Mouse (Mus musculus): Measurements from ENCODE around the gene Capn7. TPM values are rescaled to one million over a fixed set of nuclear protein-coding genes. Genes with fewer than 3 reads are reported as not detected.
A peak's percentile ranks its signal among the peaks of the same experiment; 100 is the strongest.

Capn7 gene
- polyA plus RNA-seq, 1 experiment = 38.0 TPM

- Histone ChIP-seq H3K4me3 (replicated peaks; ENCODE audit: insufficient read depth, low read depth, low read length) (no peak overlapping the region), H3K4me1 (ENCODE audit: control insufficient read depth, insufficient read depth, low read length) (peaks cover 71% of the 10 kb centered on the region), H3K27me3 (ENCODE audit: control insufficient read depth, insufficient read depth, low read length) (no peaks in the 10 kb centered on the region), H3K27ac (ENCODE audit: insufficient read depth, low read length) (0 out of 2 replicates have a peak overlapping the region, but pooled peaks have one; percentile 5)
- WGBS = 40% methylated on average over 4 of the region's 4 CpGs
- peak in 1 of 2 experiments; percentile 39 for DNase-seq
- TF ChIP-seq CTCF (IDR thresholded peaks at IDR 0.05; ENCODE audit: borderline replicate concordance, insufficient read depth, low read depth, low read length) = no peak
- no peak for TF ChIP-seq POLR2A (IDR thresholded peaks at IDR 0.05; ENCODE audit: borderline replicate concordance, insufficient read depth, low read length)
Observed at GRCm38 (mm10) chr14:31410737-31411136, 74.3 kb downstream of the Capn7 start.

GRCm38 (mm10) chr14:31412651-31413056 is 76.2 kb downstream of the Capn7 start:
- Histone ChIP-seq H3K4me1 (ENCODE audit: control insufficient read depth, insufficient read depth, low read length) (peaks cover 63% of the 10 kb centered on the region), H3K27me3 (ENCODE audit: control insufficient read depth, insufficient read depth, low read length) (no peaks in the 10 kb centered on the region), H3K27ac (ENCODE audit: insufficient read depth, low read length) (peak overlapping the region; percentile 49), H3K4me3 (replicated peaks; ENCODE audit: insufficient read depth, low read depth, low read length) (no peak overlapping the region)
- peak; percentile 70 to 83 for DNase-seq
- TF ChIP-seq CTCF (IDR thresholded peaks at IDR 0.05; ENCODE audit: borderline replicate concordance, insufficient read depth, low read depth, low read length) (no peak), POLR2A (IDR thresholded peaks at IDR 0.05; ENCODE audit: borderline replicate concordance, insufficient read depth, low read length) (no peak)
- WGBS = 6% methylated on average over 10 of the region's 10 CpGs

GRCm38 (mm10) chr14:31413475-31414086 is 77.1 kb downstream of the Capn7 start:
- 44% methylated on average over 6 of the region's 6 CpGs for WGBS
- no peak for TF ChIP-seq CTCF (IDR thresholded peaks at IDR 0.05; ENCODE audit: borderline replicate concordance, insufficient read depth, low read depth, low read length)
- no peak for TF ChIP-seq POLR2A (IDR thresholded peaks at IDR 0.05; ENCODE audit: borderline replicate concordance, insufficient read depth, low read length)

GRCm38 (mm10) chr14:31414235-31414966 is 78.0 kb downstream of the Capn7 start:
- TF ChIP-seq POLR2A (IDR thresholded peaks at IDR 0.05; ENCODE audit: borderline replicate concordance, insufficient read depth, low read length) (no peak), CTCF (IDR thresholded peaks at IDR 0.05; ENCODE audit: borderline replicate concordance, insufficient read depth, low read depth, low read length) (no peak)
- Histone ChIP-seq H3K27me3 (ENCODE audit: control insufficient read depth, insufficient read depth, low read length) (no peaks in the 10 kb centered on the region), H3K4me1 (ENCODE audit: control insufficient read depth, insufficient read depth, low read length) (peaks cover 62% of the 10 kb centered on the region), H3K4me3 (replicated peaks; ENCODE audit: insufficient read depth, low read depth, low read length) (no peak overlapping the region), H3K27ac (ENCODE audit: insufficient read depth, low read length) (peak overlapping the region; percentile 65)
- DNase-seq = no peak
- WGBS = 51% methylated on average over 10 of the region's 10 CpGs

More at GRCm38 (mm10) chr14:31413475-31414086, 77.1 kb downstream of the Capn7 start:
- no peak for DNase-seq
- H3K27me3 ChIP-seq (ENCODE audit: control insufficient read depth, insufficient read depth, low read length) = no peaks in the 10 kb centered on the region
- H3K27ac ChIP-seq (ENCODE audit: insufficient read depth, low read length) = no peak overlapping the region
- no peak overlapping the region for H3K4me3 ChIP-seq (replicated peaks; ENCODE audit: insufficient read depth, low read depth, low read length)
- peaks cover 60% of the 10 kb centered on the region for H3K4me1 ChIP-seq (ENCODE audit: control insufficient read depth, insufficient read depth, low read length)

GRCm38 (mm10) chr14:31414967-31415376 is 78.5 kb downstream of the Capn7 start:
- H3K27me3 ChIP-seq (ENCODE audit: control insufficient read depth, insufficient read depth, low read length) = no peaks in the 10 kb centered on the region
- peaks cover 58% of the 10 kb centered on the region for H3K4me1 ChIP-seq (ENCODE audit: control insufficient read depth, insufficient read depth, low read length)
- no peak for TF ChIP-seq CTCF (IDR thresholded peaks at IDR 0.05; ENCODE audit: borderline replicate concordance, insufficient read depth, low read depth, low read length)
- no peak for TF ChIP-seq POLR2A (IDR thresholded peaks at IDR 0.05; ENCODE audit: borderline replicate concordance, insufficient read depth, low read length)
- H3K4me3 ChIP-seq (replicated peaks; ENCODE audit: insufficient read depth, low read depth, low read length) = no peak overlapping the region
- DNase-seq = peak; percentile 46 to 47
- H3K27ac ChIP-seq (ENCODE audit: insufficient read depth, low read length) = peak overlapping the region; percentile 65
- 3% methylated on average over 7 of the region's 7 CpGs for WGBS

GRCm38 (mm10) chr14:31416411-31416810 is 80.0 kb downstream of the Capn7 start:
- TF ChIP-seq POLR2A (IDR thresholded peaks at IDR 0.05; ENCODE audit: borderline replicate concordance, insufficient read depth, low read length) (no peak), CTCF (IDR thresholded peaks at IDR 0.05; ENCODE audit: borderline replicate concordance, insufficient read depth, low read depth, low read length) (no peak)
- DNase-seq = no peak
- no peaks in the 10 kb centered on the region for H3K27me3 ChIP-seq (ENCODE audit: control insufficient read depth, insufficient read depth, low read length)
- 80% methylated on average over 3 of the region's 3 CpGs for WGBS
- no peak overlapping the region for H3K27ac ChIP-seq (ENCODE audit: insufficient read depth, low read length)
- H3K4me1 ChIP-seq (ENCODE audit: control insufficient read depth, insufficient read depth, low read length) = peaks cover 55% of the 10 kb centered on the region
- H3K4me3 ChIP-seq (replicated peaks; ENCODE audit: insufficient read depth, low read depth, low read length) = no peak overlapping the region

- TF ChIP-seq CTCF (IDR thresholded peaks at IDR 0.05; ENCODE audit: borderline replicate concordance, insufficient read depth, low read depth, low read length) (no peak), POLR2A (IDR thresholded peaks at IDR 0.05; ENCODE audit: borderline replicate concordance, insufficient read depth, low read length) (no peak)
- Histone ChIP-seq H3K27ac (ENCODE audit: insufficient read depth, low read length) (peak overlapping the region; percentile 42), H3K4me3 (replicated peaks; ENCODE audit: insufficient read depth, low read depth, low read length) (no peak overlapping the region), H3K27me3 (ENCODE audit: control insufficient read depth, insufficient read depth, low read length) (no peaks in the 10 kb centered on the region), H3K4me1 (ENCODE audit: control insufficient read depth, insufficient read depth, low read length) (peaks cover 60% of the 10 kb centered on the region)
- peak; percentile 58 to 60 for DNase-seq
- 38% methylated on average over 16 of the region's 16 CpGs for WGBS
Observed at GRCm38 (mm10) chr14:31416835-31417549, 80.6 kb downstream of the Capn7 start.
